Mouse (Mus musculus) liver, embryonic 14.5 days (tissue): ENCODE results near the gene Cd48.

Experiments used
- CTCF ChIP-seq: IDR thresholded peaks from 2 replicates; pipeline ENCODE4 v1.5.1; 2016; ENCODE audit warnings: antibody characterized with exemption, low read depth, control low read depth
- EP300 ChIP-seq: IDR thresholded peaks from 2 replicates; pipeline ENCODE4 v1.6.1; 2016; ENCODE audit warnings: antibody characterized with exemption, low read depth

DNA sequence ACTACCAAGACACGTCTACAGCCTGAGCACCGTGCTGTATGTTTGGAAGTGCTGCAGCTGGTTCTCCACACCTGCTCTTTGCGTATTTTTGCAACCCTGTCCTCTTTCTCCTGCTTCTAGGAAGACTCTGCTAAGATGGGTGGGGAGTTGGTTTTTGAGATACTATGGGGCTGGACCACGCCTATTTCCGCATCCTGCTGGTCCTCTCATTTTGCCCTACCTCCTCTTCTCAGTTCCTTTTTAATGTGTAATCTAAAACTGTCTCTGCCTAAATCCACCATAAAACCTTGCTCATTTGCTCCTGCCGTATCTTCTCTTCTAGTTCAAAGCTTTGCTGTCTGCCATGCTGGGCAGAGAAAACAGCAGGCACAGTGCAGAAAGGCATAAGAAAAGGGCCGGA, 800 bp upstream of the Cd48 start:
- TF ChIP-seq CTCF (no peak), EP300 (no peak)
